Mouse (Mus musculus): ENCODE data around the gene Rpl18.
A peak's percentile ranks its signal among the peaks of the same experiment; 100 is the strongest.

Gene Rpl18

DNA sequence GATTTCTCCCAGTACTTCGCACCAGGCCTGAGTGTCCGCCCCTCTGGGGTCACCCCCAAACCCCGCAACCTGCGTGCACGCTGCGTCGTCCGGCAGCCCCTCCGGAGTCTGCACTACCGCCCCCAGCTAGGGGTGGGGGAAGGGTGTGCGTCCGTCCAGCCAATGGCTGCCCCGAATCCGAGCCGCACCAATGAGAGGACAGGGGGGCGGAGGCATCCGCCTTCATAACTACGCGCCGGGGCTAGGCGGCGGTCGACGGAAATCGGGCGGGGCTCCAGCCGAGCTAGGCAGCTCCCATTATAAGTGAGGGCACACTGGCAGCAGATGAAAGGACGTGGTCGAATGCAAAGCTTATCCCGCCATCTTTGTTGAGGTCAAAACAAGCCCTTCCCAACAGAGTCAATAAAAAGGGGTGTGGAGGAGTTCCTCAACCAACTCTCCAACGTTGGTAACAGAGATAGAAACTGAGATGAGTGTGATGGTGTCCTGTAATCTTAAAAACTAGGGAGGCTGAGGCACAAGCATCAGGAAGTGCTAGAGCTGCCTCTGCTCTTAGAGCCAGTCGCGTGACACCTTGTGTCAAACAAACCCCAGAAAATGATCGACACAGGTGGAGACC lies at the start of gene Rpl18:
TSS of gene Rpl18 (plus strand) at position 368 of the 619 bp plus-strand sequence.
- DNase-seq (ENCODE audit: low read depth, low spot score) = peak; percentile 98

DNA sequence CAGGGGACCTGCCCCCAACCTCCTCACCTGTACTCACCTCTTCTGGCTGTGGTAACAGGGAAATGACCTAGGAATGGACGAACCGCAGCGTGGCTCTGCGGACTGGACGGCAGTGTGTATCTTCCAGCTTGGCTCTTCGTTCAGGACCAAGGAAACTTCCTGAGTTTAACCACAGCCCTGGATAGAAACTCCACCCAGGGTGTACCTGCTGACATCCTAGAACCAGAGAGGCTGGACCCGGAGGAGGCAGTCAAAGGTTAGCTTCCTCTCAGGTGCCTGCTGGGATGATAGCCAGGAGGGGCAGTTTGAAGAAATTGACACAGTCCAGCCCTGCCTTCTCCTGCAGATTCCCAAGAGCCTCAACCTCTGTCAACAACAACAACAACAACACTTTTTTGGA lies 49.1 kb upstream of the Rpl18 start, which contains the start of gene Fut2:
TSS of gene Fut2 (minus strand) at position 234 of the 400 bp plus-strand sequence.
- DNase-seq (ENCODE audit: low read depth, low spot score) = no peak

DNA sequence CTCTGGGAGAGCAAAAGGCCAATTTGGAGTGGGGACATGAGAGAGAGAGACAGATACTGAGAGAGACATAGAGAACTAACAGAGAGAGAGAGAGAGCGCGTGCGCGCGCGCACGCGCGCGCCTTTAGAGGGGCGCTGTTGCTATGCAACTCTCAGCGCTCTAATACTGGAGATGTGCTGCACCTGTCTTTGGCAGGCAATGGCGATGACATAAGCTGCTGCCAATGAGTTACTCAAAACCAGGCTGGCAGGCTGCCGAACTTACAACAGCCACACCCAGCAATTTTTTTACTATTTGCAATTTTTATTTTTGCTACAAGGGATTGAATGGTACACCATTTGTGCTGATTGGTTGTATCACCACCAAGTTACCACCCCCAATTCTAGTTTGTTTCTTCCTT lies 47.5 kb upstream of the Rpl18 start:
- no peak for DNase-seq (ENCODE audit: low read depth, low spot score)

DNA sequence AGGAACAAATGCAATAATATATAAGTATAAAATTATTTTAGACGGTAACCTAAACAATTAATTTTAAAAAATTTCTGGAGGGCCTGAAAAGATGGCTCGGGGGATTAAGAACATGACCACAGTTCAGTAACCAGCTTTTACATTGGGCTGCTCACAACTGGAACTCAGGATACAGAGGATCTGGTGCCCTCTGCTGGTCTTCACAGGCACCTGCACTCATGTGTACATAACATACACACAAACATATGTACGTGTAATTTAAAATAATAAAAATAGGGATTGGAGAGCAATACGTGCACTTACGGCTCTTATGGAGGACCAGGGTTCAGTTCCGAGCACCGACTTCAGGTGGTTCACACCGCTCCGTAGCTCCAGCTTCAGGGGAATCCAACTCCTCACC lies 46.3 kb upstream of the Rpl18 start:
- no peak for DNase-seq (ENCODE audit: low read depth, low spot score)

DNA sequence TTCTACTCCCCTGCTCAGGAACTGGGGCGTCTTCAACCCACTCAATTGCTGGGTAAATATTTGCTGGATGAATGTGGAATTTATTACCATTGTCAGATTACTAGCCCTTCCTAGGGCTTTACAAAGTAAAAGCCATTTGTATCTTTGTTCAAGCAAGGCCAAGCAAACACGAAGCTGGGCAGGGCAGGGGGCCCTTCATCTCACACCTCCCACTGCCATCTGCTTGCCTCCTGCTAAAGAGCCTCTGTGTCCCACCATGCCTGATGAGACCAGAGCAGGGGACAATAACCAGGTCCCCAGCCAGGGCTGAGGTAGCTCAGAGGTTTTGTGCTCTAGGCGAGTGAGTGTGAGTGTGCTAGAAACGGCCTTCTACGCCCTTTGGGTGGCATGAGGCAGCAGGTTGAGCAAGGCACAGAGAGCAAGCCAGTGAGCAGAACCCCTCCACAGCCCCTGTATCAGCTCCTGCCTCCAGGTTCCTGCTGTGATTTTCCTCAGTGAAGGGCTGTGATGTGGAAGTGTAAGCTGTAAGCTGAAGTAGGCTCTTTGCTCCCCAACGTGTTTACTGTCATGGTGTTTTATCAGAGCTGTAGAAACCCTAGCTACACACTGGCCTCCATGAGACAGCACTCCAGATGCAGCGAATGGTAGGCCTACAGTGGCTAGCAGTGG lies 37.5 kb upstream of the Rpl18 start:
- no peak for DNase-seq (ENCODE audit: low read depth, low spot score)

DNA sequence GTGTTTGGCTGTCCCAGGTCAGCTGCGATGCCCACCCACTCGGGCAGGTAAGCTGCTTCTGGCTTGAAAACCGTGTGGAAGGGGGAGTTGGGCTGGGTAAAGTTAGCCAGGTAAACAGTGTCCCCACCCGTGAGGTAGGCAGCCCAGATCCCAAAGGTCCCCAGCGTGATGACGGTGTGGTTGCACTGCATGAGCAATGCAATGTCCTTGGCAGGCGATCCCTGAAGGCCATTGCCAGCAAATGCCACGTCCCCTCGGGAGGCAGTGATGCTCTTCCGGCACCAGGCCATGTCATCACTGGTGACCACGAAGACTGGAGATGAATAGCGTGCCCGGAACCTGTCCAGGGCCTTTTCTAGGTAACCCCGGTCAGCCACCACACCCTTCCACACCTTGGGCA lies 36.7 kb upstream of the Rpl18 start:
- DNase-seq (ENCODE audit: low read depth, low spot score) = no peak

DNA sequence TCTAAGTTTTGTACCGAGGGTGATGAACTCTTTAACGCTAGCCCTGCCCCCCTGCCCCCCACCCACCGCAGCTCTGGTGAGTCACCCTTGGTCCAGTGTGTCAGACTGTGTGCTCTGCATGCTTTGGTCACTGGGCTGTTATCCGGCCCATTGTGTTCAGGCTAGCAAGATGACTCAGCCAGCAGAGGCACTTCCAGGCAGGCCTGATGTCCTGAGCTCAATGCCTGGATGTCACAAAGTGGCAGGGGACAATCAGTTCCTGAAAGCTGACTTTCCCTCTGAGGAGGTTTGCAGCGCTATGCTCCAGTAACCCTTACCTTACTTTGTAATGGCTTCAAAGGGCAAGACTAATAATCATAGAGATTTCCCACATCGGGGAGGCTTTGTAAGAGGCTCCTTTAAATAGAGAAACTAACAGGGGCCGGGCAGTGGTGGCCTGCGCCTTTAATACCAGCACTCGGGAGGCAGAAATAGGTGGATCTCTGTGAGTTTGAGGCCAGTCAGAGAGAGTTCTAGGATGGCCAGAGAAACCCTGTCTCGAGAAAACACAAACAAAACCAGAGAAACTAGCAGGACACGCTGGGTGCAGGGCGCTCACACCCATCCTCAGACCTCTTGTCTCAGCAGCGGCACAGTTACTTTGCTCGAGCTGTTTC lies 35.2 kb upstream of the Rpl18 start:
- no peak for DNase-seq (ENCODE audit: low read depth, low spot score)

DNA sequence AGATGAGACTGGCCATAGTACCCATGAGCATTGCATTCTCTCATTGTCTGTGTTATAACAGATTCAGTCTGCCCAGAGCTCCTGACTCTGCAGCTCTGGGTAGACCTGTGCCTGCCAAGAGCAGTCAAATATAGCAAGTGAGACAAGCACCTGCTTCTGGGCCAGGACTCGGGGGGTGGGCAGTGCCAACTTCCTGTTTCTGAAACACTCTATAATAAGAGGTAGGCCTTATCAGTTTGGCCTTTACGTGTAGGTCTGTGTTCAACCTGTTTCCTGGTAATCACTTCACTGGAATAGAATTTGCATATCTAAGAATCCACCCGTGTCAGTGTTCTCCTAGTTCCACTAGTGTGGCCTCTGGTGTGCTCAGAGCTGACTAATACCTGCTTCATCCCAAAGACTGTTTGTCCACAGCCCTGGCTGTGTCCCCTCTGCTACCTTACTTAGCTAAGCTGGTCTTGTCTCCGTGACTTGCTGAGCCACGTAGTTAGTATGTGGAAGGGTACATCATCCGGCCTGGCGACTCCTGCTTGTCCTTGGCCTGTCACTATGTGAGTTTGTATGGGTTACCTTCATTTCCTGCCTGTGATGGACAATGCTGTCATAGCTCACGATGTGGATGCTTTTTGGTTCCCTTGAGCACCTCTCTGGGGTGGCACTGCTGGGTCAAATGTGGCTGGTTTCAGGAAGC lies 34.1 kb upstream of the Rpl18 start:
- no peak for DNase-seq (ENCODE audit: low read depth, low spot score)

DNA sequence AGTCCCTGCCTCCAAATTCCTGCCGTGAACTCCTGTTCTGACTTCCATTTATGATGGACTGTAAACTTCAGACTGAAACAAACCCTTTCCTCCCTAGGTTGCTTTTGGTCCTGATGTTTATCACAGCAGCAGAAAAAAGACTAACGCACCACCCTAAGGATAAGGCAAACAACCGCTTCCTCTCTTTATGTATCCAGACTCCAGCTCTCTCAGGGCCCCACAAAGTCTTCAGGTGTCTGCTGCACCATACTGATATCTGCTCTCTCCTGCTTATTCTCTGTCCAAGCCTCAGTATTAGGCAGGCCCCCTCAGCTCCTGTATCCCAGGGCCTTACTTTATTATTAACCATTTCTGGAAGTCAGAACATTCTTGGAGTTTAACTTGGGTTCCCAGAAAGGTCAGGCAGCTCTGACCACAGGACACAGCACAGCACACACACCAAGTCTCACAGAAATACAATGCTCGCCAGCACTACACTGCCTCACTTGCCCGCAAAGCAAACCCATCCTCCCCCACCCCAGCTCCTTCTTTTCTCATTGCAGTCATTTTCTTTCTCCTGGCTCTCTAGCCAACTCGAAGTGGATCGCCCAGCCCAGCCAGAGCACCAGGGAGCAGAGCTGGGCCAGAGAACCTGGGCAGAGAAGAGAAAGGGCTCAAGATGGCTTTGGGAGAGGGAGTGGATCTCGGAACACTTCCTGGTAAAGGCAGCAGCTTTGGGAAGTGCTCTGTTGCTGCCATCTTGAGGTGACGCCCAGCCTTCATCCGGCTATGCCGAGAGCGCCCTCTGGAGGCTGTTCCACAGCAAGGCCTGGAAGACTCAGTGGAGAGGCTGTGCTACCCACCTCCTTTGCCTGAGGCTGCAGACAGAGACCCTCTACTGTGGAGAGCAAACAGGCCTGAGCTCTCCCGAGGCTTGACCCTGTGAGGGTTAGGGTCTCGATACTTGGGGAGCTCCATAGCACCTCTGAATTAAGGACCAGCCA lies 32.8 kb upstream of the Rpl18 start:
- peak; percentile 82 for DNase-seq (ENCODE audit: low read depth, low spot score)

DNA sequence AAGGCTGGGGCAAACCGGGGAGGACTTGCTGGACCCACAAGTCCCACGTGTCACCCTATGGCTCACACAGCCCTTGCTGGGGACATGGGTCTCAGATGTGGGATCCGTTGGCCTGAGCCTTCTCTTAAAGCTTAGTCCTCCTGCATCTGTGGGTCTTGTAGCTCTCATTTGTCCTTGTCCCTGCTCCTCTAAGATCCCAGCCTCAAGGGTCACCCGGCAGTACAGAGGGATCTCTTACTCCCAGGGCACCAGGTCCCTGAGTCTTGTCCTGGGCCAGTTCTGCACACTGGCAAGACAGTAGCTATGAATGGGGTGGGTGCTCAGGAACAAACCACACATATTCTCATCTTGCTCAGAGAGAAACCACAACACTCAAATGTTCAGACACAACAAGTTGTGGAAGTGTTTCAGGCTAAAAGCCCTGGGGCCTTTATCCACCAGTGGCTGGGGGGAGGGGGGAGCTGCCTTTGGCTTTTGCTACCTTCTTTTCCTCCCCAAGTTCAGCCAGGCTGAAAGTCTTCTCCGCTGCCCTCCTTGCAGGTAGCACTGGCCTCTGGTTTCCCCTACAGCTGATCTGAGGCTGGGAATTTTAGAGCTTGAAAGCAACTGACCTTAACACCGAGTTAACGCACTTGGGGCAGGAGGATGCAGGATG lies 31.7 kb upstream of the Rpl18 start, which contains the start of gene Ntn5:
TSS of gene Ntn5 (plus strand) at position 627 of the 655 bp plus-strand sequence.
- peak; percentile 41 for DNase-seq (ENCODE audit: low read depth, low spot score)

DNA sequence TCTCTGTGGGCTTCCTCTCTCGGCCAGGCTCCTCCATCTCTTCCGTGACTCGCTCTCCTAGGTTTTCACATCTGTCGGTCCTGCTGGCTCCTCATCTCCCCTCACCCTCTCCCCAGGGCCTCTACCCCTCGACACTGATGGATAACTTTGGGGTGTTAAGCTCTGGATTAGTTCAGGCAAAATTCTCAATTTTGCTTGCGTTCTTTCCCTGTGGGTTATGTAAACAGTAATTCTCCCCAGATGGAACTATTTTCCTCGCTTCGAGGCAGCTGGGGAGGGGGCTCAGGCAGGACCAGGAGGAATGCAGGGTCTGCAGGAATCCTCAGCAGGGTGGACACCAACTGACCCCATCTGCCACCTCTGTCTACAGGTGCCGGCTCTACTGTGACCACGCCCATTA lies 29.4 kb upstream of the Rpl18 start:
- DNase-seq (ENCODE audit: low read depth, low spot score) = no peak

DNA sequence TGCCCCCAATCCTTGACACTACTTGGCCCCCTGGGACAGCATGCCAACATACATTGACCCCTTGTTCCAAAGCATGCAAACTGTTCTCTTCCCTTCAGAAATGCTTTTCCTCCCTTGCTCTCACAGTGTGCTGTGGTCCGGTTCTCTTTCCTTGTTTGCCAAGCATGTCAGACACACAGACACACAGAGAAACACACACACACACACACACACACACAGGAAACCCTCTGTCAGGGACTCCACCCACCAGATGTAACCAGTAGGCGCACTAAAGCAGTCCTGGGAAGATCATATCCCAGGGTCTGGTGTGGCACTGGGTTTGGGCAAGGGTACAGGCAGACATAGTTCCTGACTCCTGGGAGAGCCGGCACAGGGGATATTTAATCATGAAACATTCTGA lies 28.4 kb upstream of the Rpl18 start:
- peak; percentile 40 for DNase-seq (ENCODE audit: low read depth, low spot score)

DNA sequence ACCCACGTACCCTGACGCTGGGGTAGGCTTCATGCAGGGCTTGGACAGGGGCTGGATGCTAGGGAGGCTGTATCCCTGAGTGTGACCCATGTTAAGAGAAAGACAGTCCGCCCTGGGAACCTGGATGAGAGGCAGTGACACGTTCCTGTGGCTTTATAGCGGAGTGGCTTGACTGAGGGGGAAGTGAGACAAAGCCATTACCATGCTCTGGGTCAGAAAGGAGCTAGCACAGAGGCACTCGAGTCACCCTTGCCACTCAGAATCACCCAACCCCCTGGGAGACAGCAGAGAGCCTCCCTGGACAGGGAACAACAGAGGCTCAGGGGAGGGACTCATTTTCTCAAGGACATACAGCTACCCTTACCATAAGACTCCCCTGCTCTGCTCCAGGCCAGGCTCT lies 26.2 kb upstream of the Rpl18 start:
- DNase-seq (ENCODE audit: low read depth, low spot score) = no peak

DNA sequence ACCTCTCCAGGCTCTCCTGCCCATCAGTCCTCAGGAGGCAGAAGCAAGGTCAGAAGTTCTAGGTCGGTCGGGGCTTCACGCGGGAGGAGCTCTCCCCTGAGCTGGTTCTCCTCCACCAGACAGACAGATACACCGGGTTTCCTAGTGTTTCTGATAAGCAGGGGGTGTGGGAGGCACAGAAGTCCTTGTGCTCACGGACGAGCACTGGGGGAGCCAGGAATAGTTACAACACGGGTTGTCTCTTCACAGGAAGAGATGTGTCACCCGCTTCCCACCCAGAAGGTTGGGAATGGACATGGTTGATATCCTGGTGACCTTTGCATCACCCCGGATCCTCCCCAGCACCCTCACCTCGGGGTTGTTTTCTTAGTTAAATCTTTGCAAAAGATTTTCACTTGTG lies 25.5 kb upstream of the Rpl18 start:
- no peak for DNase-seq (ENCODE audit: low read depth, low spot score)

DNA sequence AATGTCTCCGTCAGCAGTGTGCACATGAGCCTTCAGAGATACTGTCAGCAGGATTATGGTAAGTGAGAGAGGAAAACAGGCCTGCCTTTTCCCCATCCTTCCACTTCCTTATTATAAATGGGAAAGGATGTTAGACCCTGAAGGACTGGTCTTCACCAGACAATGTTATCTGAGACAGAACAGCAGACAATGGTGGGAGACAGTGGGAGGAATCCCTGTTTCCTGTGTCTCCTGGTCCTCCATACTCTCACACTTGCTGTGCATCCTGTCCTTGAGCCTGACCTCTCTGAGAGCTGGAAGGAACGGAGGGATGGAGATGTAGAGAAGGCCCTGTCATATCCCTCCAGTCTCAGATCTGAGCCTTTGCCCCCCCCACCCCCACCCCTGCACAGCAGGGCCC lies 22.9 kb upstream of the Rpl18 start:
- DNase-seq (ENCODE audit: low read depth, low spot score) = no peak

DNA sequence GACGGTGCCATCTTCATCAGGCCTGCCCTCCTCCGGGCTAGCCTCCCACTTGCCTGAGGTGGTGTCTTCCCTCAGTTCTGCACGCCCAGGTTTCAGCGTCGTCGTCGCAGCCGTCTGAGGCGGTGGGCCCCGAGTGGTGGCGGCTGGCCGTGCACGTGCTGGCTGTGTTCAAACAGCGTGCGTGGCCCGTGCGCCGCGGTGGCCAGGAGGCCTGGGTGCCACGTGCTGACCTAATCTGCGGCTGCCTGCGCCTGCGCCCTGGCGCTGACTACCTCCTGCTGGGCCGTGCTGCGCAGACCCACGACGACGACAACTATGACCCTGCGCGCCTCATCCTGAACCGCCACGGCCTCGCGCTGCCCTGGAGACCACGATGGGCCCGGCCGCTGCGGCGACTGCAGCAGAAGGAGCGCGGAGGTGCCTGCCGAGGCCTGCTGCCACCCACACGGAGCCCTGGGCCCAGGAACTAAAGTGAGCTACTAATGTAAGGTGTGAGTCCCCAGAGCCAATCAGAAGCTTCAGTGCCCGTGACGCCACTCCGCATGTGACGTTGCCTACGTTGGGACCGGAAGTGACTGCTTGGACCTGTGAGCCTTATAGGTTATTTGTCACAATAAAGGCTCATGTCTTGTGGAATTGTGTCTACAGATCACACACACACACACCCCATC lies 21.2 kb upstream of the Rpl18 start, which contains the start of gene Sec1:
TSS of gene Sec1 (minus strand) at position 482 of the 671 bp plus-strand sequence.
- no peak for DNase-seq (ENCODE audit: low read depth, low spot score)

DNA sequence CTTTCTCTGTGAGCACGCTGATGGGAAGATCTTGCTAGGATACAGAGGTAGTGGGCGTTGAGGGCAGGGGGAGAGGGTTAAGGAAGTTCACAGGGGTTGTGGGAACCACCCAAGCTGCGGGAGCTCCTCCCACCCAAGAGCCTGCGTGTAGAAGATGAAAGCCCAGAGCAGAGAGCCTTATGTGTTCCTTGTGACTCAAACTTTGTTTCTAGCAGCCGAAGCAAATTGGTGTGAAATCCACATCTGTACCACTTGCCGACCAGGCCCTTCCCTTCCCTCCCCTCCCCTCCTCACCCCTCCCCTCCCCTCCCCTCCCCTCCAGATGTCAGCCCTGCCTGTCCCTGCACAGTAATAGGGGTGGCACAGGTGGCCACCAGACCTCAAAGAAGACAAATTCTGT lies 20.2 kb upstream of the Rpl18 start:
- peak; percentile 62 for DNase-seq (ENCODE audit: low read depth, low spot score)

DNA sequence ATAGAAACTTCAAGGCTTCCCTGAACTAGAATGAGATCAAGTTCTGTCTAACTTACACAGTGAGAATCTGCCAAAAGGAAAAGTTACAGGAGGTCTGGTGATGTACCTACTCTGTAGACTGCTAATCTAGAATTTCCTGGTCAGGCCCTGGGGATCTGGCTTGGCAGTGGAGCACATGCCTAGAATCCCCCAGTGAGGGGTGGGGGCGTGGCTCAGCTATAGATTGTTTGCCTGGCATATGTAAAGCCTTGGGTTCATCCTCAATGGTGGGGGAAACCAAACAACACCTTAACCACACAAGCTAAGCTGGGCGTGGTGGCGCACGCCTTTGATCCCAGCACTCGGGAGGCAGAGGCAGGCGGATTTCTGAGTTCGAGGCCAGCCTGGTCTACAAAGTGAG lies 17.4 kb upstream of the Rpl18 start:
- DNase-seq (ENCODE audit: low read depth, low spot score) = no peak

DNA sequence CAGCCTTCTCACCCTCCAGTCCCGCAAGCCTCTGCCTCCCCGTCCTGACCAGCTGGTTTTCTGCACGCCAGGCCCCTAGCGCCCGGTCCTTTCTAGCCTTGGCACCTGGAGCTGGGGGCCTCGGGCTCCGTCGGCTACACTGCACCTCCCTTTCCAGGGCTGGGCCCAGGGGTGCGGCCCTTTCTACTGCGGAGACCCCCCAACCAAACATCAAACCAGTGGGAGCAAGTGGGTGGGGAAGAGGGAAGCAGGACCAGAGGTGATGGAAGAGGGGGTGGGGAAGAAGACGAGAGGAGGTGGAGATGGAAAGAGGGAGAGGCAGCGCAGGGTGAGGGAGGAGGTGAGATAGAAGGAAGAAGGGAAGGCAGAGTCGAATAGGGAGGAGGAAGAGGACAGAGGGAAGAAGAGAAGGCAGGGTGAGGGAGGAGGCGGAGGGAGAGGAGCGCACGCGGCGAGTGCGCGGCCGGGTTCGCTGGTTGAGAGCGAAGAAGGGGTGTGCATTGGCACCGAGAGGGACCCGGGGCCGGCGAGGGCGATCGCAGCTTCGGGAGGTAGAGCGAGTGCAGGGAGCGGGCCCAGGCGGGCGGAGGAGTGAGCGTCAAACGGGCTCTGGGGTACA lies 15.6 kb upstream of the Rpl18 start, which contains the start of gene Car11:
TSS of gene Car11 (plus strand) at position 321 of the 619 bp plus-strand sequence.
- DNase-seq (ENCODE audit: low read depth, low spot score) = no peak

Measured in CD4-positive helper T cell, adult 2 months (primary cell).